Mouse (Mus musculus): ENCODE measurements around the gene Rec8.
A peak's percentile ranks its signal among the peaks of the same experiment; 100 is the strongest.

Rec8 gene

GRCm38 (mm10) chr14:55592226-55592625 is 25.6 kb upstream of the Rec8 start:
- DNase-seq (ENCODE audit: low spot score in 2 of 2), result no peak

- DNase-seq (ENCODE audit: low spot score in 2 of 2), result no peak
These were observed 21.7 kb upstream of the Rec8 start for GRCm38 (mm10) chr14:55596036-55596690.

- no peak for DNase-seq (ENCODE audit: low spot score in 2 of 2)
These were observed 19.1 kb upstream of the Rec8 start for GRCm38 (mm10) chr14:55598521-55599390.

GRCm38 (mm10) chr14:55603271-55603632 is 14.6 kb upstream of the Rec8 start, which contains the start of gene Irf9:
TSS of gene Irf9 (plus strand) at chr14:55603571.
- DNase-seq (ENCODE audit: low spot score in 2 of 2), result no peak

GRCm38 (mm10) chr14:55603633-55604576 is 13.9 kb upstream of the Rec8 start:
- peak; percentile 78 to 94 for DNase-seq (ENCODE audit: low spot score in 2 of 2)

- DNase-seq (ENCODE audit: low spot score in 2 of 2), result no peak
These were observed 13.0 kb upstream of the Rec8 start for GRCm38 (mm10) chr14:55604823-55605222.

- no peak for DNase-seq (ENCODE audit: low spot score in 2 of 2)
These were observed 11.9 kb upstream of the Rec8 start for GRCm38 (mm10) chr14:55605743-55606459.

GRCm38 (mm10) chr14:55608339-55608738 is 9.5 kb upstream of the Rec8 start:
- DNase-seq (ENCODE audit: low spot score in 2 of 2), result no peak

GRCm38 (mm10) chr14:55613346-55613745 is 4.5 kb upstream of the Rec8 start:
- no peak for DNase-seq (ENCODE audit: low spot score in 2 of 2)

- DNase-seq (ENCODE audit: low spot score in 2 of 2), result no peak
These were observed 3.2 kb upstream of the Rec8 start for GRCm38 (mm10) chr14:55614565-55615178.

GRCm38 (mm10) chr14:55615876-55616275 is 2.0 kb upstream of the Rec8 start:
- no peak for DNase-seq (ENCODE audit: low spot score in 2 of 2)

GRCm38 (mm10) chr14:55616844-55617243 is 993 bp upstream of the Rec8 start:
- DNase-seq (ENCODE audit: low spot score in 2 of 2), result no peak

- DNase-seq (ENCODE audit: low spot score in 2 of 2), result no peak
These were observed 804 bp downstream of the Rec8 start for GRCm38 (mm10) chr14:55618486-55619195.

GRCm38 (mm10) chr14:55628077-55628827 is 10.4 kb downstream of the Rec8 start:
- DNase-seq (ENCODE audit: low spot score in 2 of 2), result no peak

GRCm38 (mm10) chr14:55629312-55629711 is 11.5 kb downstream of the Rec8 start:
- peak in 1 of 2 experiments; percentile 53 for DNase-seq (ENCODE audit: low spot score in 2 of 2)

- no peak for DNase-seq (ENCODE audit: low spot score in 2 of 2)
These were observed 17.2 kb downstream of the Rec8 start for GRCm38 (mm10) chr14:55634874-55635522.

- peak; percentile 75 to 89 for DNase-seq (ENCODE audit: low spot score in 2 of 2)
These were observed 17.7 kb downstream of the Rec8 start, which contains the start of gene Ipo4 for GRCm38 (mm10) chr14:55635523-55636007. TSS of gene Ipo4 (minus strand) at chr14:55635957.

- no peak for DNase-seq (ENCODE audit: low spot score in 2 of 2)
These were observed 20.0 kb downstream of the Rec8 start, which contains the start of gene Gm49378 for GRCm38 (mm10) chr14:55637795-55638194. TSS of gene Gm49378 (minus strand) at chr14:55637895.

GRCm38 (mm10) chr14:55640816-55641215 is 23.0 kb downstream of the Rec8 start:
- no peak for DNase-seq (ENCODE audit: low spot score in 2 of 2)
